Mouse (Mus musculus): Measurements from ENCODE around the gene Aldh1a2. TPM values are rescaled to one million over a fixed set of nuclear protein-coding genes. Genes with fewer than 3 reads are reported as not detected.

Gene Aldh1a2
- total RNA-seq, 2 experiments from 2014 or later = 56.7 to 59.8 TPM

DNA sequence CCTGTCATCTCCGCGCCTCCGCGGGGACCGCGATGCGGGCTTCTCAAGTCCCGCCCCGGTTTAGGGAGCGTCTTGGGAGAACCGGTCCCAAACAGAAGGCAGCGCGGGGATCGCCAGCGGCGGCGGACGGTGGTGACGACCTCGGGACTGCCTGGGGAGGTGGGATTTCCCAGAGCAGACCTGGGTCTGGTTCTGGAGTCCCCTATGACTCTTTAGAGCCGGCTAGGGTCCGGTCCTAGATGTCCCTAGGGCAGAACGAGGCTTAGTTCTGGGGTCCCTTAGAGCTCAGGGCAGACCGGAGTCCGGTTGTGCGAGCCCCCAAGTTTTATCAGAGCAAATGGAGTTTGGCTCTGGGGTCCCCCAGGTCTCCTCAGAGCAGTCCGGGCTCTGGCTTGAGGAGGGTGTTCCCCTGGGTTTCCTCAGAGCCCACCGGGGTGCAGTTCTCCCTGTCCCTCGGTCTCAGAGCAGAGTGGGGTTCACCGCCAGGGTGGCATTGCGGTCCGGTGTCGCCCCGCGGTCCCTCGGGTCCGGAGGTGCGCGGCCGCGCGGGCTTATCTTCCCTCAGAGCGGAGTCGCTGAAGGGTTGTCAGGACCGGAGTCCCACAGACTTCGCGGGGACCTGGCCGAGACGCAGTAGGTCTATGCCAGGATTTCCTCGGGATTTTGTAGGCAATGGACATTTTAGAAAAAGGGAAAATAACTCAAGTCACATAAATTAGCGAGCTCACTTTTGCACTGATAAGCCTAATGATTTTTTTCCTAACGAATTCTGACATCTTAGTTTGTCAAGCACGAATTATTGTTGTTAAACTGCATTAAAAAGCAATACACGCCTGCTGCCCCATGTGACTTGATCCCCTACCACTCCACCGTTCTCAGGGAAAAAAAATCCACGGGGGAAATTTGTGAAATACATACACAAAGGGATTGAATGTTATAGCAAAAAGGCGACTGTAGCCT is 727 bp downstream of the Aldh1a2 start:
- DNase-seq = peak; percentile 46

DNA sequence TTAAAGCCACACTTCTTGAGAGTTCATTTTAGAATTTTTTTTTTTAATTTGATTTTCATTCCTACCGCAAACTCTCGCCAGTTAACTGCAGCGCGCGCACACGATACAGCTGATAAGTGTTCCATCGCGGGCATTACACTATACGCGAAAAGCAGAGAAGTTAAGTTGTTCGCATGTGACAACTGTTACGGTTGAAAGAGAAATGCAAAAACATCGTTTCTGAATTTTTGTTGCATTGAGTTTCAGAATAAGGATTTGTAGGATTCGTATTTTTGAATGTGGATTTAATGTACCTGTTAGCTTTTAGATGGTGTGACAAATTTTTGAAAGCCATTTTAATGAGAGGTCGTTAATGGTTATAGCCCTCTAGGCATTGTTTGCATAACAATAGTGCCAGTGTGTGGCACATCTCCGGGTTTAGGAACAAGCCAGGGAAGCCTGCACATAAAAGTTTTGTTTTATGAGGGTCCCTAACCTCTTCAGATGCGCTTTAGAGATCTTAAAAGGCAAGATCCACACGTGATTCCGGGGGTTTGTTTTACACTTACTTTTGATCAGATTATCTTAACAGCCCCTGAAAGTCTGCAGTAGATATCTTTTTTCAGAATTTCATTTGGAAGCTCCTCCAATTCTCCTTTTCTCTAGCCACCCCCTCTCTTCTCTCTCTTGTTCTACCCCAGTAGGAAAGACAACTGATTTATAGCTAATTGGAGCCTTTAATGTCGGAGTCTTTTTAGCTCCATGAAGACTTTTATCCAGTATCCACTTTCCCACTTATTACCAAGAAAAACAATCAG is 1.6 kb downstream of the Aldh1a2 start:
- no peak for DNase-seq

DNA sequence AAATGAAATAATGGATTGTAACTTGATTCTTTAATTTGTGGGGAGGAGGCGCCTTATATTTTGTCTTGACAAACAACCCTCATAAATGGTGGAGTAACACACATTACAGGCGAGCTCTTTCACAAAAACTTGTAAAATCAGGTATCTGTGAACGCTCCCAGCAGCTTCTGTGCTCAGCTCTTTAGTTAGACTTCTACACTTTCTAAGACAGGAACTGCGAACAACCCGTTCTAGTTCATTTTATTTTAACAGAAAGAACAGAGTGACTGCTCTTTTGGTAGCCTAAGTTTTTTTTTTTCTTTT is 2.2 kb downstream of the Aldh1a2 start:
- DNase-seq = no peak

DNA sequence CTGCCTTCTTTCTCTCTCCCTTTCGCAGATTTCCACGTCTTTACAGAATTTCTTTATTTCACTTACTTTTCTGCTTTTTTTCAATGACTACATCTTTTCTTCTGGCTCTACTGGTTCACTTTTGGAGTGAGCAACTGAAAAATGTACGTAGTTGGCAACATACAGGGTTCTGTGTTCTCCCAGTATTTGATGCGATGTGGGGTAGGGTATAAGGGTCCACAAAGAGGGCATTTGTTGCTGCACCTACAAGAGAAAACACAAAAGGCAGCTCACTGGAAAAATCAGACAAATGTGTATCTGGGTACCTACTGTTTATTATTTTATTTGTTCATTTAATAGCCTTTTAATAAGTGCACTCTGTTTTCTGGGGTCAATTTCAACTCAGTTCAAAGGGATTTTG is 3.6 kb downstream of the Aldh1a2 start:
- DNase-seq = no peak

DNA sequence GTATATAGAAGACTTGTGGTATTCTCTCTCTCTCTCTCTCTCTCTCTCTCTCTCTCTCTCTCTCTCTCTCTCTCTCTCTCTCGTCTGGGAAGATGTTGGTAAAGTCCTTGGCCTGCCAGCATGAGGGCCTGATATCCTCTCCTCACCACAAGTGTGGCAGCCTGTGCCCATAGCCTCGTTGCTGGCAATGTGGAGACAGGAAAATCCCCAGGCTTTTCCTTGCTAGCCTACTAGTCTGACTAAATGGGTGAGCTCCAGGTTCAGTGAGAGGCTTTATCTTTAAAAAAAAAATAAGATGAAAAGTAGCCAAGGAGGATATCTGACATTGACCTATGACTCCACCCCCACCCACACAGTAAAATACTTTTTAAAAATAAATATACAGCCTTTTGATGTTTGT is 4.8 kb downstream of the Aldh1a2 start:
- no peak for DNase-seq

DNA sequence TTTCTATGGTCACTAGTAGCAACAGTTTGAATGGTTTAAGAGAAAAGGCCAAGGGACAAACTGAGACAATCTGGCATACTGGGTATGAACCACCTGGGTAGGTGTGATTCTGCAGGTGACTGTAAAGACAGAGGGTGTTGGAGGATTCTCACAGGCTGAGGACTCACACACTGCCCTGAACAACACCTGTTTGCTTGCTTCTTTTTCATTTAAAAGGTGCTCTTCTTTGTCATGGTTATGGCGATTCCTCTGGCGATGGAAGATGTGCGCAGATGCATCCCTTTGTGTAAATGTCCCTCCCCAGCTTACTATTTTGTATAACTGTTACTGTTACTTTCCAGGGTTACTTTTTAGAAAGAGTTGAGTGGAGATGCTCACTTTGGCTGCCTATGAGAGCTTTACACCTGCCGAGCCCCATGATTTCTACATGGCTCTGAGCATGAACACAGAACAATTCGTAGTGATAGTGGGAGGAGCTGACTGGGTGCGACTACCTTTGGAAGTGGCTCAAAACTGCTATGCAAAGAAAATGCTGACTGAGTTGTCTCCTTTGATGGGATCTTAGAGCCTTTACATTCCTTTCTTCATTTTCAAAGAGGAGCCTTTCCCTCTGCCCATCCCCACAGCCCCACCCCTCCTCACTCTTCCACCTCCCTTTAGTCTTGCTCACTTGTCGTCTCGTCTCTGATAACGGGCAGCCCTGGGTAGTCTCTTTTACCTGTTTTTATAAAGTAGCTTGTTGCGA is 11.8 kb downstream of the Aldh1a2 start:
- DNase-seq = no peak

DNA sequence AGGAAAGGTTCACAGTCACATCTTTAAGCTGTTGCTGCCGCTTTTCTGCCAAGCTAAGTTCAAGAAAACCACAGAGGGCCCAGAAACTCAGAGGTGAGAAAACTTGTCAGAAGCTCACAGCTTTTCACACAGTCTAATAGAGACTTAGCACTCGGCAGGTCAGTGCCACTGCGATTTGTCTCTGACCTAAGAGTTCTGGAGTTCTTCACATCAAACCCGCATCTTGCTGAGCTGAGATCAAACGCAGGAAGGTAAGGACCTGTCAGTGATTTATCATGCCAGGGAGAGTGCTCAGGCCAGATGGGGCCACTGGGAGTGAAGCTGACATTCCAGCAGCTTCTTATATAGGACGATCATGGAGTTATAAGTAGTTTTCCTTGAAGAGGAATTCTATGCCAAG is 14.4 kb downstream of the Aldh1a2 start:
- no peak for DNase-seq

DNA sequence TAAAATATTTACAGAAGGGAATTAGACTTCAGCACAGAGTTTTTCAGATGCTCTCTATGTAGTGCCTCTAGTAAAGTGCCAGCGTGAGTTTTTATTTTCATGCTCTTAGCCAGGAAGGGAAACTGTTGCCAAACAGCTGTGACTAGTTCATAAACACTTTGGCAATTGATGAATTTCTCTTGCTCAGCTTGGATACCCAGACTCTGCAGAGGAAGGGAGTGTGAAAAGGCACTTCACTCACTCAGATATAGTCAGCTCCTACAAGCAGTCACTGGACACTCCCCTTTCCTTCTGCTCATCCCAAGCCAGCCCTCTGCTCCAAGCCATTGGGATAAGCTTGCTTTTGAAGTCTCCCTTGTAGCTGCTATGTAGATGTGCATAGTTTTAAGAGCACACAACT is 21.0 kb downstream of the Aldh1a2 start:
- DNase-seq = no peak

DNA sequence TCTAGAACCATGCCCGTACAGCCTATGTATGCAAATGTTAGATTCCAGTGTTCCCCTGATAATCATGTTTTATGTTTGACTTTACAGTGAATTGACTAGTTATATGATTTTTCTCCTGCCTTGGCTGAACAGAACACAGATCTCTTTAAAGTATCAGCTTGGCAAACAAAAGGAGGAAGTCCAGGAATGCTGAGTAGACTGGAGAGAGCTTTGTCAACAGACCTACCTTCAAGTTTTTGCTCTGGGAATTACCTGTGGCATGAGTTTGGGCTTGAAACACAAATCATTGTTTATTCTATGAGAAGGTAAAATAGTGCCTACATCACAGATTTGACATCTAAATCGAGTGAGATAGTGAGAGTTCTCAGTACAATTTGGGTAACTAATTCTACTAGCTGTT is 24.3 kb downstream of the Aldh1a2 start:
- DNase-seq = no peak

DNA sequence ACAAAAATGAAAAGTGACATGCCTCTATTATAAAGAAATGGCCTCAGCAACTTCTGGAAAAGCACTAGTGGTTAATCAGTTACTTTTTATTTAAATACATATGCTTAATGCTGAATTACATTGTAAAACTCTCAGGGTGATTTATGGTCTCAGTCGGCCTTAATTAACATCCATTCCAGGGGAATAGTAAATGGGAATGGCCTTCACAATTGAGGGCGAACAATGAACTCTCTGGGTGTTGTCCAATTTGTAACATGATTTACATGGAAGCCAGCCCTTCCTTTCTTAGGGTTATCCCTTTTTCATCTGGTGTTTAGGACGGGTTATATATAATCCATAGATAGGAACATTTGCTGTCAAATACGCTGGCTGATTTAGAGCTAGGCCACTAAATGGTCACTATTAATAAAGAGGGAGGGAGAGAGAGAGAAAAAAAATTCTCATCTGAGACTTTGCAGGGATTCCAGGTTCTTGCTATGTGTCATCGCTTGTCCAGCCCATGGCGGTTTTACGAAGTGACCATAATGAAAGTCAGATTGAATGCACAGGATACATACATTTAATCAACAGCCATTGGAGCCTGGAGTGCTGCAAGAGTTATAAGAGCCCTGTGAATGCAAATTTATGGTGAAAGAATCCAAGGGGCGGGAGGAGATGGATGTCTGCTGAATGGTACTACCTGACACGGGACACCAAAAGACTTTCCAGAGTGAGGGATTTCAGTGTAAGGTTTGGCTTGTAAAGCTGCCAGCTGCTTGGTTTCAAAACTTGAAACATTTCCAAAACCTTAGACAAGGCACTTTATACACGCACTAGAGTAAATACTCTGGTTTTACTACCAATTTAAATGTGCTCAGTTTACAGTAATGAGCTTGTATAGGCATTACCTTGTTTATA is 26.2 kb downstream of the Aldh1a2 start:
- no peak for DNase-seq

DNA sequence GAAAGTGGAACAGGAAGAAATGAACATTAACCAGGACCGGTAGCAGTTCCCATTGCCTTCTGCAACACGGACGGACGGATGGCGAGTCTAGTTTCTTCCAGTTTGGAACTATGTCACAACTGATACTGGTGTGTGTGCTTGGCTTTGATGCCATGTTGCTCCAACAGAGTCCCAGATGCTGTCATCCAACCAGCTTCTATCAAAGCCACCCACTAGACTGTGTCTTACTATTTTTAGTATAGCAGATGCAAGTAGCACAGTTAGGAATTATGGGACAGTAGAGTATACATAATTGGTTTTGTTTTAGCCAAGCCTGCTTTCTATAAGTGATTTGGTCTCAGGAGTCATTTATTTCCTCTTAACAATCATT is 26.8 kb downstream of the Aldh1a2 start:
- DNase-seq = no peak

DNA sequence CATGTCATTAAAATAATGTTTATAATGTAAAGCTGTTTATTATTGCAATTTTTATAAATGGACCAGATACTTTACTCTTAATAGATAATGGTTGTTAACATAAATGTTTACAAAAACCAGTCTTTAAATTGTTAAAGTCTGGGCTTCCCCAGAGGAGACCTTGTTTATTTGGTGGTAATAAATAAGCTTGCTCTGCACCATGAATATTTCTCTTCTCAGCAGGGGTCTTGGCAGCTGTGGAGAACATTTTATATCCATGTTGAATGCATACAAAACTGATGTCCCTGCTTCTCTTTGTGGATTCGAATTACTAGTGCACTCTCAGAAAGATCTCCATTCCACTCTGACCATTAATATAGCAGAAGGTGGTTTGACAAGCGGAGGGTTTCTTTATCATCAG is 38.8 kb downstream of the Aldh1a2 start:
- no peak for DNase-seq

DNA sequence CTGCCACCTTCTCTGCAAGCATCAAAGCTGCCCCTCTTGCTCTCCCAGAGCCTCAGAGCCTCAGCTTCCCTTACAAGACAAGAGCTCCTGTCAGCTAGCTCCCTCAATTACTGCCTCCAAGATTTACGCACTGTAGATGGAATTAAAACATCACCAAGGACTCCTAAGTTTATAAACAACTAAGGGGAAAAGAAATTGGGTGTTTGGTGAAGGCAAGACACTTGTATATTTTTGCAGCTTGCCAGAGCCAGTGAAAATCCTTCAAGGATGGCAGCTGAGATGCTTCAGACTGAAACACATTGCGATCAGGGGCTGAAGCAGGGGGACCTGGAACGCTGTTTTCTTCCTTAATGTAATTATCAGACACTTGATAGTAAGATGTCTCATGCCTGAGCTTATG is 47.1 kb downstream of the Aldh1a2 start:
- DNase-seq = no peak

DNA sequence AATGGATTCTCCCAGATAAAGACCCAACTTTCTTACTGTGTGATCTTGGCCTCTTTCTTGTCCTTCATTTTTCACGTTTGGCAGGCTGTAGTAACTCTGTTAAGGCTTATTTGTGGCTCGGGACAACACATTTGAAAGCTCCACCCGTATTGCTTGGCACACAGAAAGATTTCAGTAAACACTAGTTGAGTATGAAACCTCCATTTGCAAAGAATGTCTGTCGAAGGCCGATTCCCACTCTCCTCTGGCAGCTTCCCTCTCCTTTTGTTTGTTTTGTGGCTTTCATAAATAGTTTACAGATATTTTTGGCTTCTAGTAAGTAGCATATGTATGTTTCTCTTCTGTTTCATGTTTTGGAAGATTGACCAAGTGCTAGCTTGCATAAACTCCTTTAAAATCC is 54.1 kb downstream of the Aldh1a2 start:
- no peak for DNase-seq

DNA sequence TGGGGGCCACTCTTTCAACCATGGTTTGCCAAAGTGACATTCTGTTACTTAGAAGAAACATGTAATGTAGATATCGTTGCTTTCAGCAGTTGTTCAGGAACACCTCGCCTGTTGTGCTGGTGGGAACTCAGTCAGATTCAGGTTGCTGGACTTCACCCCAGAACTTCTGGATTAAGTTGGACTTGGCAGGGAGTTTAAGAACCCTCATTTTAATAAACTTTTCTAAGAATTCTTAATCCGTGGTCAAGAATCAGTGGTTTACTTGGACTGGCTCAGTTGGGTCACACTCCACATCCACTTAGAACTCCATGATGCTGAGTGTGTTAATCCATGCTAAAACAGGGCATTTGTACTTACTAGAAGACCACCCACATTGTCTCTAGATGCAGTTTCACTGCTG is 54.6 kb downstream of the Aldh1a2 start:
- DNase-seq = no peak

DNA sequence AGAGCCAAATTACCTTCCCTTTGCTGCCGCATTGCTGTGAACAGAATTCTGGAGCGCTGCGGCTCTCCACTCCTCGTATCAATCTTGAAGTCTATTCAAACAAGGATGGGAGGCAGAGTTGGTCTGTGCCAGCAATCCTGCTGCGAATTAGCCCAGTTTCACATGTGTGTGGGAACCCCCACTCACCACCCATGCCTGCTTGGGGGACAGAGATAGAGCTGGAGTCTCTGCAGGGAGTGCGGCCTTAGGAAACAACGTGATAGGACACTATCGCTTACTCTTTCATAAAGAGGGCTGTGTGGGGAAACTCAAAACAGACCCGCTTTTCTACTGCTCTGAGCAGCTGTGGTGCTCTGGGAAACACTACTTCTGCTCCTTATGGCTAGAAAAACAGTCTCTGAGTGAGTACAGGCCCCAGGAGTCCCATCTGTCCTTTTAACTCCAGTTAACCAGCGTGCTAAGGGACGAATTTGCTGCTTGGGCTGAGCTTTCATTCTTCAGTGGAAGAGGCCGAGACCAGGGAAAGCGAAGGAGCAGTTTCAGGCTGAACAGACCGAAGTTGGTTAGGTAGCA is 60.6 kb downstream of the Aldh1a2 start:
- no peak for DNase-seq

DNA sequence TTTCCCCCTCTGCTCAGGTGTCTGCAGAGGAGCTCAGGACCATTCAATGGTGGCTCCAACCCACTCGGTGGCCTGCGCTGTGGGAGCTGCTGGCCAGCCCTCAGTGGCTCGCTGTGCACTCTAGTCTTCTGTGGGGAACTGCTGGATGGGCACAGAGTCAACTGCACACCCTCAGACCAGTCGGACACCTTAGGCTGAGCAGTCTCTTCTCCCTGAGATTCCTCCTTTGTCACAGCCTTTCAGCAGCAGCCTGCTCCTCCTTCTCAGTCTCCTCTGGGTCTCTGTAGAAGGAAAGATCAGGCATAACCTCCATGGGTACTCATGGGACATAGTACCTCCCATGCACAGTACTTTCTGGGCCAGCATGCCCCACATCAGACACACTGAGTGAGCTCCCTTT is 63.2 kb downstream of the Aldh1a2 start:
- no peak for DNase-seq

DNA sequence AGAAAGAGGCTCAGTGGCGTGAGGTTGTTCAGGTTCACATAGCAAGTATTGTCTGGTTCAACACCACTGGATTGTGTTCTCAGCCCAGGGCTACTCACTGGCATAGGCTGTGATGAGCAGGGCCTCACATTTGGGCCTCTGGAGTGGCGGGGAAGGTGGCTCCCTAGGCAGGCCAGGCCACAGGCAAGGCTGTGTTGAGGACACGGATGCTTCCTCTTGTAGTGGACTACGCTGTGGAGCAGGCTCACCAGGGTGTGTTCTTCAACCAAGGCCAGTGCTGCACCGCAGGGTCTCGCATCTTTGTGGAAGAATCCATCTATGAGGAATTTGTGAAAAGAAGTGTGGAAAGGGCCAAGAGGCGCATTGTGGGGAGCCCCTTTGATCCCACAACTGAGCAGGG is 67.6 kb downstream of the Aldh1a2 start:
- no peak for DNase-seq

DNA sequence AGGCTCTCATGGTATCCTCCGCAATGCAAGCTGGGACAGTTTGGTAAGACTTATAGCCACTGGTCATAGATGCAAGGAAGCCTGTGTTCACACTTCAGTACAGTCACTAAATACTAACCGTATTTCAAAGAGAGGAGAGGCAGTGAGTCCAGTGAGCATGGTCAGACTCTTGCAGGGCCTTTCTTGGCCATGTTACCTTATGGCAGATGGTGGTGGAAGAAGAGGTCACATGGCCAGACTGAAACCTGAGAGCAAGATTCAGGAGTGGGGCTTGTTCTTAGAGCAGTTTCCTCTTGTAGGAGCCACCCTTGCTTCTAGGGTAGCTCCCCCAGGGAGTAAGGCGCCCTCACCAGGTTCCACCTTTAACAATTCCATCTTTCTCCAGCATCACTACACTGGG is 69.6 kb downstream of the Aldh1a2 start:
- DNase-seq = no peak

DNA sequence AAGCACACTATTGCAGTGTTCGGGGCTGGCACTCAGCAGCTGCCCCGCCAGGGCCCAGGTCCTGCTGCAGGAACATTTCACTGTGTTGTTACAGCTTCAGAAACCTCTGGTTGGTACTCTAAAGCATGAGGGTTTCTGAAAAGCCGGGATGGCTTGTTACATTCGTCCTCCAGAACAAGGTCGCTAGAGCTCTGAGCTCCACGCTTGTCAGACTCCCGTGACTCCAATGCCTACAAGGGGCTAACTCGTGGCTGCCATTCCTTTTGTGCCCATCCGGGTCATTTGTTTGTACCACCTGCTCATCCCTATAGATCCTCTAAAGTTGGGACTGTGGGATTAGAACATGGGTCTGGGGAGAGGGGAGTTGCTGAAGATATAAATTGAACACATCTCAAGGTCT is 70.8 kb downstream of the Aldh1a2 start:
- no peak for DNase-seq

DNA sequence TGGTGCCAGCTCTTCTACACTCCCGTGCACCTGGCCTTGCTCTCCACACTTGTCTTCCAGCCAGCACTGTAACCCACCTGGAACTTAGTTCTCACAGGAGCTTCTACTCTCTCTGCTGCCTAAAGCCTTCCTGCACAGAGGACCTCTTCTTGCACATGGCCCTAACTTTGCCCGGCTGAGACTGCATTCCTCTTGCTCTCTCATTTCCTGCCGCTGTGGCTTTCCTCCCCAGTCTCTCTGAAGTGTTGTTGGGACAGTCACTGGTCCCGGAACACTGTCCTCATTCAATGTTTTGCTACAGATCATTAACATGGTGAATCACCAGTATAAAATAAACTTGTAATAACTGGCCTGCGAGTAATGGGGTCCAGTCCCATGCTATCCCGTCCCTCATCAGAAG is 73.1 kb downstream of the Aldh1a2 start:
- DNase-seq = no peak

DNA sequence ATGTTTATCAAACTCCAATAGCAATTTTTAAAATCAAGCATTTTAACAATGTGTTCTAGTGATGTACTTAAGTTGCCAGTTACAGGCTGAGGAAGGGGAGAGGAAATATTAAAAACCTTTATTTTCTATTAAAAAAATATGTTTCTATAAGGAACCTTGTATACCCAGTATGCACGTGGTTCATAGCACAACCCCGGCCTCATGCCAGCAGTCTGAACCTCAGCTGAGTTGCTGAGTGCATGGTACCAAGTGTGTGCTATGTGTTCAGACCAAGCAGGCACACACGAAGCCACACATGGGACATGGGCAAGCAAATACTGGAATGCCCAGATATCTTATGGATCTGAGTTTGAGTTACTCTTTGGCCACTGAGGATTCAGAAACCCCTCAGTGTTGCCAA is 74.2 kb downstream of the Aldh1a2 start:
- DNase-seq = no peak

All from heart, postnatal 4 days (tissue).